Mouse (Mus musculus): ENCODE measurements around the gene Rnls. TPM values are rescaled to one million over a fixed set of nuclear protein-coding genes. Genes with fewer than 3 reads are reported as not detected.

The Rnls gene
- polyA plus RNA-seq, 1 experiment from 2014 or later = 10.9 TPM

DNA sequence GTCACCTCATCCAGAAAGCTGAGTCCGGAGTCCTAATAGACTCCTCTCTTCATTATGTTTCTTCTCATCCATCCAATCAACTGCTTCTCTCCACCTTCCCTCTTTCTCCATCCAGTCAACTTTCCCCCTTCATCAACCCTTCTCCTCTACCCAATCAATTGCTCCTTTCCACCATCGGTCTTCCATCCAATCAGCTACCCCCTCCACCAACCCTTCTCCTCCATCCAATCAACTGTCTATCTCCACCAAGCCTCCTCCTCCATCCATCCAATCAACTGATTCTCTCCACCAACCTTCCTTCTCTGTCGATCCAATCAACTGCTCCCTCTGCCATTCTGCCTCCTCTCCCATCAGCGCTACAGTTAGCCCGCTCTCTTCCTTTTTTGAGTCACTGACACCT, 295.5 kb downstream of the Rnls start:
- no peaks in the 10 kb centered on the region for H3K9me3 ChIP-seq (ENCODE audit: control insufficient read depth, low read length)
- no peak overlapping the region for H3K4me2 ChIP-seq (replicated peaks)
- no peak for DNase-seq (ENCODE audit: low spot score)
- 0 out of 2 replicates have a peak, but pooled peaks cover 2% of the 10 kb centered on the region for H3K4me1 ChIP-seq (replicated peaks; ENCODE audit: control insufficient read depth, insufficient read depth, low read length)
- no peaks in the 10 kb centered on the region for H3K36me3 ChIP-seq (replicated peaks; ENCODE audit: control insufficient read depth, insufficient read depth)
- no peak overlapping the region for H3K9ac ChIP-seq
- no peak overlapping the region for H3K4me3 ChIP-seq (replicated peaks; ENCODE audit: low read length)
- H3K27me3 ChIP-seq (ENCODE audit: control insufficient read depth, insufficient read depth, low read length) = no peaks in the 10 kb centered on the region
- ATAC-seq (ENCODE audit: low FRiP score) = no peak
- H3K27ac ChIP-seq = no peak overlapping the region
- 96% methylated on average over 5 of the region's 5 CpGs for WGBS

DNA sequence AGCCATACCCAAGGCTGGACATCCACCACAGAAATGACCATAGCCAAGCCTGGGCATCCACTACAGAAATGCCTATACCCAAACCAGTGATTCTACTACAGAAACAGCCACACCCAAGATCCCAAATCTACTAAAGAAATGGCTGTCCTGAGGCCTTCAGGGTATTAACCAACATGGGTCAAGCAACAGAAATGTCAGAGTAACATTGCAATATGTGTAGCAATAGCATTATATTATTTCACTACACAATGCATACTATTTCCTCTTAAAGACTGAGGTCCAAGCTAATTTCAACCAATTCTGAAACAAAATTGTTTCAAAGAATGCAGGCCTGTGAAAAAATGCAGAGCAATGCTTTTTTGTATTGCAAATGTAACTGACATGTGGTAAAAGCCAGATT, 299.5 kb downstream of the Rnls start:
- Histone ChIP-seq H3K4me3 (replicated peaks; ENCODE audit: low read length) (no peak overlapping the region), H3K27ac (no peak overlapping the region), H3K27me3 (ENCODE audit: control insufficient read depth, insufficient read depth, low read length) (no peaks in the 10 kb centered on the region), H3K4me1 (replicated peaks; ENCODE audit: control insufficient read depth, insufficient read depth, low read length) (no peaks in the 10 kb centered on the region), H3K36me3 (replicated peaks; ENCODE audit: control insufficient read depth, insufficient read depth) (no peaks in the 10 kb centered on the region), H3K9me3 (ENCODE audit: control insufficient read depth, low read length) (no peaks in the 10 kb centered on the region), H3K4me2 (replicated peaks) (no peak overlapping the region), H3K9ac (no peak overlapping the region)
- DNase-seq (ENCODE audit: low spot score) (no peak), ATAC-seq (ENCODE audit: low FRiP score) (no peak)

DNA sequence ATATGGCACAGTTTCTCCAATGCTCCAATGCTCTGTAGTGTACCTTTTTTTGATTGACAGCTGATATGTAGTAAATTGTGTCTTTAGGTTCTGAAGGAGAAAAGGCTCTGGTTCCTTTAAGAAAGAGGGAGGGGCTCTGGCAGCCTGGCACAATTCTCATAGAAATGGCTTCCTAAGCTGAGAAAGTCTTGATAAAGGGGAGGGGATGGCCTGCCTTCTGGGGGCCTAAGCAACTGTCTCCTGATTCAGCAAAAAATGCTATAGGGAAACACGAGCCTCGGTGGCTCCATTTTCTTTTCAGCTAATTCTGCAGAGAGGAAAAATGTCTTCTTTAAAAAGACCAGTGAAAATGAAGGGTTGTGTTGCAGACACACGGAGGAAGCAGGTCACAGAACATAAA, 300.8 kb downstream of the Rnls start:
- Histone ChIP-seq H3K27me3 (ENCODE audit: control insufficient read depth, insufficient read depth, low read length) (no peaks in the 10 kb centered on the region), H3K4me3 (replicated peaks; ENCODE audit: low read length) (no peak overlapping the region), H3K4me2 (replicated peaks) (no peak overlapping the region), H3K9me3 (ENCODE audit: control insufficient read depth, low read length) (no peaks in the 10 kb centered on the region), H3K4me1 (replicated peaks; ENCODE audit: control insufficient read depth, insufficient read depth, low read length) (no peaks in the 10 kb centered on the region), H3K9ac (no peak overlapping the region), H3K36me3 (replicated peaks; ENCODE audit: control insufficient read depth, insufficient read depth) (no peaks in the 10 kb centered on the region), H3K27ac (no peak overlapping the region)
- ATAC-seq (ENCODE audit: low FRiP score) = no peak
- no peak for DNase-seq (ENCODE audit: low spot score)
- 49% methylated on average over 3 of the region's 3 CpGs for WGBS

DNA sequence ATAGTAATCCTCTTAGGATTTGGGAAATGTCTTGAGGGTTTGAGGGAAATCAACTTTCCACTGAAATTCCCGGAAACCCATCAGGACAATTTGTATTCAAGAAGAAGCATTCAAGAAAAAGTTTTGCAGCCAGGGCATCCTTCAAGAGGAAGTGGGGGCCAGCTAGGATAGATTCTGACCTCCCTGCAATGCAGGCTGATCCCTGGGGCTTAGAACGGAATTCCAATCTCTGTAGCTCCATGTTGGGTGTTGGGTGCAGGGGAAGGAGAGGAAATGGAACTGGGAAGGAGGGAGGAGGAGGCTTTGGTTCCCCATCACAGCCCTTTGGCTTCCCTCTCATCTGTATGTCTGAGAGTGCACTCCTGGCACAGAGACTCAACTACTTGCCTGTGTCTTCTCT, 303.2 kb downstream of the Rnls start:
- H3K4me3 ChIP-seq (replicated peaks; ENCODE audit: low read length) = no peak overlapping the region
- no peak overlapping the region for H3K27ac ChIP-seq
- no peaks in the 10 kb centered on the region for H3K36me3 ChIP-seq (replicated peaks; ENCODE audit: control insufficient read depth, insufficient read depth)
- H3K4me1 ChIP-seq (replicated peaks; ENCODE audit: control insufficient read depth, insufficient read depth, low read length) = no peaks in the 10 kb centered on the region
- H3K4me2 ChIP-seq (replicated peaks) = no peak overlapping the region
- no peaks in the 10 kb centered on the region for H3K27me3 ChIP-seq (ENCODE audit: control insufficient read depth, insufficient read depth, low read length)
- no peak overlapping the region for H3K9ac ChIP-seq
- H3K9me3 ChIP-seq (ENCODE audit: control insufficient read depth, low read length) = no peaks in the 10 kb centered on the region
- WGBS = 90% methylated on average over 2 of the region's 2 CpGs
- DNase-seq (ENCODE audit: low spot score) (no peak), ATAC-seq (ENCODE audit: low FRiP score) (no peak)

DNA sequence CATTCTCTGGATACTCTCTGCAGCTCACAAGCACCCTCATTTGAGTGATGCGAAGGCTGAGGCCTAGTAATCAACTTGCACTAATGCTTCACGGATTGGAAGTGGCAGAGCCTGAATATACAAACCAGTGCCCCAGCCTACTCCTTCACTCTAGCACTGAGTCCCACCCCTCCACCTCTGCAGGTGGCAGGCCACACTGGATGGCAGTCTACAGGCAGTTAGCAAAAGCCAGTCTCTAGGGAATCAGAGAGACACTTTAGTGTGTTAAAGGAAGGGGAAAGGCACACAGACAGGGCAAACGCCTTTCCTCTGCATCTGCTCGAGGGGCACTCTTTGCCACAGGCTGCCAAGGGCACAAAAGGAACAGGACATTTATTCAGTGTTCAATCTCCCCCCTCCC, 304.1 kb downstream of the Rnls start:
- H3K36me3 ChIP-seq (replicated peaks; ENCODE audit: control insufficient read depth, insufficient read depth) = no peaks in the 10 kb centered on the region
- no peak overlapping the region for H3K4me2 ChIP-seq (replicated peaks)
- ATAC-seq (ENCODE audit: low FRiP score) (no peak), DNase-seq (ENCODE audit: low spot score) (no peak)
- no peaks in the 10 kb centered on the region for H3K4me1 ChIP-seq (replicated peaks; ENCODE audit: control insufficient read depth, insufficient read depth, low read length)
- H3K9ac ChIP-seq = no peak overlapping the region
- no peak overlapping the region for H3K27ac ChIP-seq
- H3K9me3 ChIP-seq (ENCODE audit: control insufficient read depth, low read length) = no peaks in the 10 kb centered on the region
- 56% methylated on average over 4 of the region's 4 CpGs for WGBS
- H3K27me3 ChIP-seq (ENCODE audit: control insufficient read depth, insufficient read depth, low read length) = no peaks in the 10 kb centered on the region
- H3K4me3 ChIP-seq (replicated peaks; ENCODE audit: low read length) = no peak overlapping the region

Small RNA genes lying within 50 kb of the gene (microRNA-seq; reads per million reads assigned to microRNA genes)
- 1.3 reads per million for gene Mir3970

Other genes with a start within 250 kb of the Rnls start
- gene Lipo4, start 125.5 kb upstream of the Rnls start, polyA plus RNA-seq (2014; fragmentation: Nextera tagmentation; extraction: Ambion mirVana) = not detected in 2 replicates
- not detected in 2 replicates for gene Gm8978, start 233.0 kb upstream of the Rnls start, polyA plus RNA-seq (2014; fragmentation: Nextera tagmentation; extraction: Ambion mirVana)

Measured in hindbrain, embryonic 14.5 days (tissue).